Mouse (Mus musculus) monocyte, adult 59 days (primary cell): ENCODE measurements around the gene Atp5e. TPM values are rescaled to one million over a fixed set of nuclear protein-coding genes. Genes with fewer than 3 reads are reported as not detected.

Source experiments
- total RNA-seq, 2 experiments: library from RNA; stranded (reverse); gene quantifications; one replicate each; pipeline ENCODE4 v1.2.4; 2023

Atp5e gene
- 100 to 1,000 TPM; 190 to 197 TPM for total RNA-seq

GRCm38 (mm10) chr2:174463789-174464523 lies at the start of gene Atp5e:
Gene Atp5e, minus strand, starts transcription at chr2:174464105.

GRCm38 (mm10) chr2:174472818-174473549 lies 9.1 kb upstream of the Atp5e start, which contains the start of gene Prelid3b:
Gene Prelid3b, minus strand, starts transcription at chr2:174473081.

DNA sequence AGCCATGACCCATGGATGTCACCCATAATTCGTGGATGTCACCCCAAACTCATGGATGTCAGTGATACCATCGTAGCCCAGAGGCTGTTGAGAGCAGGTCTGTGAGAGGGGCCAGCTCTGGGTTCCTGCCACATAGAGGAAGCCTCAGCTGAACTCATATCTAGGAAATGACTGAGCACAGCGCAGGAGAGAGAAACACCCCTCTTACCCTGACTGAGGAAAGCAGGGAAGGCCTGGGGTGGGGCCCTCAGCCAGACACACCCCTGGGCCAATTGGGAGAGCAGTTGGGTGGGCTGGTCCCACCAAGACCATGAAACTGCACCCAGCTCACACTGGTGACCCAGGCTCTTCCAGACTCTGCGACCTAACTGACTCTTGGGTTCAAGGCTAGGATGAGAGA lies 13.6 kb downstream of the Atp5e start, which contains the start of gene Tubb1:
TSS of gene Tubb1 (plus strand) at position 343 of the 400 bp plus-strand sequence.

GRCm38 (mm10) chr2:174438737-174439449 lies 25.0 kb downstream of the Atp5e start, which contains the start of gene Ctsz:
Gene Ctsz, minus strand, starts transcription at chr2:174439039.

DNA sequence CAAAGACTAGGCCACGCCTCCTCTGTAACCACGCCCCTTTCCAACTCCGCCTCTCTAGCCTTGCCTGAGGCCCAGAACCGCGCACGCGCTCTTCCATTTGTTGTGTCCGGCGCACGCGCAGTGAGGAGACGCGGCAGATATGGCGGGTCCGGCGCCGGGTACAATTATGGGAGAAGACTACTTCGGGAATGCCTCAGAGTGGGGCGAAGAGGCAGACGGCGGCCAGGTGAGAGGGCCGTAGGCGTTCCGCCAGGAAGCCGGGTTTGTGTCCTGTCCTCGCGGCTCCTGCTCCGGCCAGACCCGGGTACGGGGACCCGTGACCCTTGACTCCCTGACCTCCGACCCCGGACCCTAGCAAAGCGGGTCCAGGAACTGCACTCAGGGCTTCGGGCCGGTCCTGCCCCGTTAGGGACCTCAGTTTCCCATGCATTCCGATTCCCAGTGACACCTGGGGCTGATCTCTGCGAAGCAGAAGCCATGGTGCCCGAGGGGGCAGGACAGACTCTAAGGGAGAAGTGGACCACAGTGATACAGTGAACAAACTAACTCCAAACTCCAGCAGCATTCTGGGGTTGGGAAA lies 48.1 kb downstream of the Atp5e start, which contains the start of gene Nelfcd:
TSS of gene Nelfcd (plus strand) at position 74 of the 580 bp plus-strand sequence.

Other genes with a start within 250 kb of the Atp5e start
- 100 to 1,000 TPM; 543 to 547 TPM for gene Gnas, start 179.8 kb downstream of the Atp5e start, total RNA-seq
- under 1 TPM in 1 of 2 experiments, not detected in 1; 0.45 TPM for gene Gm20721, start 117.4 kb downstream of the Atp5e start, total RNA-seq
- gene Nelfcd, start 48.3 kb downstream of the Atp5e start, total RNA-seq = 10 to 100 TPM; 39.4 to 49.4 TPM
- gene Ctsz, start 25.1 kb downstream of the Atp5e start, total RNA-seq = 100 to 1,000 TPM; 525 to 543 TPM
- not detected for gene Tubb1, start 13.4 kb downstream of the Atp5e start, total RNA-seq
- 10 to 100 TPM; 48.9 to 54.9 TPM for gene Prelid3b, start 9.0 kb upstream of the Atp5e start, total RNA-seq
- gene Zfp831, start 179.4 kb upstream of the Atp5e start, total RNA-seq = 1 to 10 TPM; 1.1 to 1.7 TPM